Mouse (Mus musculus): Measurements from ENCODE around the gene Wipf1. TPM values are rescaled to one million over a fixed set of nuclear protein-coding genes. Genes with fewer than 3 reads are reported as not detected.

Wipf1 gene
- polyA plus RNA-seq, 1 experiment: 143 TPM

DNA sequence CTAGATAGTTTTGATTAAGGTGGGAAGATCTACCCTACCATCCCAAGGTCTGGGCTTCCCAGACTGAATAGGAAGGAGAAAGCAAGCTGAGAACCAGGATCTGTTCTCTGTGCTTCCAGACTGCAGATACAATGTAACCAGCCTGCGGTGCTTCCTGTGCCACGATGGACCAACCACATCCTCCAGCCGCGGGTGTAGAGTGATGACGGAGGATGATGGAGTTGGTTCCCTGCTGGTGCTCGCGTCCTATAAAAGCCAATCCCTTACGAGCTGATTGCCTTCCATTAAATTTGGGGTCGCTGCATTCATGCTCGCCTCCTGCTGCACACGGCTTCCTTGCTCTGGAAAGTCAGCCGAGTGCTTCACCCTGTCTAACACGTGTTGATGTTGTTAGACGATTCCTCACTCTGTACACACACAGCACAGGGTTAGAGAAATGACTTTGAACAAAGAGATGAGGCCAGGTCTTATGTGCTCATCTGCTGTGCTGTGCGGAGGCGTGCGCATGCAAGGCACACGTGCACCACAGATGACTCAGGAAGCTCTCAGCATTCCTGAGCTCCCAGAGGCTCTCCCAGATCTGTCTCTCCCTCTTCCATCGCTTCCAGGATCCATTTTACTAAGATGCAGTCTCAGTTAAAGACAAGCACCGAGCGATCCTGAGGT lies 100.6 kb downstream of the Wipf1 start:
- H3K4me1 ChIP-seq (ENCODE audit: control insufficient read depth, insufficient read depth, low read length): no peaks in the 10 kb centered on the region
- no peak overlapping the region for H3K4me3 ChIP-seq (ENCODE audit: insufficient read depth, low read length)
- H3K27ac ChIP-seq (ENCODE audit: insufficient read depth, low read depth, low read length): no peak overlapping the region
- TF ChIP-seq CTCF (IDR thresholded peaks at IDR 0.05; ENCODE audit: low read depth, low read length) (no peak), POLR2A (IDR thresholded peaks at IDR 0.05; ENCODE audit: borderline replicate concordance, low read depth, low read length) (no peak)

DNA sequence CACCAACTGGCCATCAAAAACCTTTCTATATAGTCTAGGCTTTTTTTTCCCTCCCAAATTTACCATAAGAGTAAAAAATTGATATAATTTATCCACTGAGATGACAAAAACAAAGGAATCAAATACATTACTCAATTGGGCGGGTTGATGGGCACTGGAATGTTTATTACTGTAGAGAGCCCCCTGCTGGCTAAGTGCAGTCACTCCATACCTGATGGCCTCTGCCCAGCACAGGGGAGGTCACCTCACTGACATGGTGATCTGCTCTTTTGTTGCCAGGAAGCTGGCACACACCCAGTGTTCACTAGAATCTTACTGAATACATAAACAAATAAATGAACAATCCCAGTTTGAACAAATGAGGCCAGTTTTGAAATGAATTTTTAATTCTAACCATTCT lies 102.2 kb downstream of the Wipf1 start:
- TF ChIP-seq POLR2A (IDR thresholded peaks at IDR 0.05; ENCODE audit: borderline replicate concordance, low read depth, low read length): no peak
- TF ChIP-seq CTCF (IDR thresholded peaks at IDR 0.05; ENCODE audit: low read depth, low read length): peak; percentile 75
- Histone ChIP-seq H3K4me1 (ENCODE audit: control insufficient read depth, insufficient read depth, low read length) (no peaks in the 10 kb centered on the region), H3K27ac (ENCODE audit: insufficient read depth, low read depth, low read length) (no peak overlapping the region), H3K4me3 (ENCODE audit: insufficient read depth, low read length) (no peak overlapping the region)

- TF ChIP-seq CTCF (IDR thresholded peaks at IDR 0.05; ENCODE audit: low read depth, low read length) (no peak), POLR2A (IDR thresholded peaks at IDR 0.05; ENCODE audit: borderline replicate concordance, low read depth, low read length) (no peak)
- H3K4me1 ChIP-seq (ENCODE audit: control insufficient read depth, insufficient read depth, low read length): no peaks in the 10 kb centered on the region
- H3K27ac ChIP-seq (ENCODE audit: insufficient read depth, low read depth, low read length): no peak overlapping the region
- H3K4me3 ChIP-seq (ENCODE audit: insufficient read depth, low read length): no peak overlapping the region
Observed at GRCm38 (mm10) chr2:73425822-73426221, 103.7 kb downstream of the Wipf1 start.

- H3K4me1 ChIP-seq (ENCODE audit: control insufficient read depth, insufficient read depth, low read length): no peaks in the 10 kb centered on the region
- no peak overlapping the region for H3K27ac ChIP-seq (ENCODE audit: insufficient read depth, low read depth, low read length)
- TF ChIP-seq CTCF (IDR thresholded peaks at IDR 0.05; ENCODE audit: low read depth, low read length): no peak
- TF ChIP-seq POLR2A (IDR thresholded peaks at IDR 0.05; ENCODE audit: borderline replicate concordance, low read depth, low read length): no peak
- H3K4me3 ChIP-seq (ENCODE audit: insufficient read depth, low read length): no peak overlapping the region
Observed at GRCm38 (mm10) chr2:73419730-73420129, 109.8 kb downstream of the Wipf1 start.

- Histone ChIP-seq H3K4me1 (ENCODE audit: control insufficient read depth, insufficient read depth, low read length) (no peaks in the 10 kb centered on the region), H3K4me3 (ENCODE audit: insufficient read depth, low read length) (no peak overlapping the region), H3K27ac (ENCODE audit: insufficient read depth, low read depth, low read length) (no peak overlapping the region)
- TF ChIP-seq CTCF (IDR thresholded peaks at IDR 0.05; ENCODE audit: low read depth, low read length) (peak; percentile 24; the same call in 1 of the 2 replicates), POLR2A (IDR thresholded peaks at IDR 0.05; ENCODE audit: borderline replicate concordance, low read depth, low read length) (no peak)
Observed at GRCm38 (mm10) chr2:73419285-73419684, 110.2 kb downstream of the Wipf1 start.

DNA sequence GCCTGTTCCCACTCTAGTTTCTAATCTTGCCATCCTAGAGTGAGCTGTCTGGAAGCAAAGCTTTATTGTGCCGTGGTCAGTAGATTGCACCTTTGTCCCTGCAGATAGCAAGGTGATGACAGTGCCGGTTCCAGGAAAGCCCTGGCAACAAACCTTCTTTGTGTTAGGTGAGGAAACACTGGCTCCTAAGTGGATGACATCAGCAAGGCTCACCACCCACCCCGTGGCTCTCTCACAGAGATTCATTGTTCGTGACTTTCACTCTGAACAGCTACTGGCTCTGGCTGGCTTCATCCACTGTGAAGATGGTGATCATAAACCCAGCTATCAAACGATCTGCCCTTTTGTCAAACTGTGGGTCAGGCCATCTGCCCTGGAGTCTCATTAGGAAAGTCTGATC lies 113.6 kb downstream of the Wipf1 start:
- Histone ChIP-seq H3K4me3 (ENCODE audit: insufficient read depth, low read length) (no peak overlapping the region), H3K4me1 (ENCODE audit: control insufficient read depth, insufficient read depth, low read length) (no peaks in the 10 kb centered on the region), H3K27ac (ENCODE audit: insufficient read depth, low read depth, low read length) (no peak overlapping the region)
- TF ChIP-seq POLR2A (IDR thresholded peaks at IDR 0.05; ENCODE audit: borderline replicate concordance, low read depth, low read length) (no peak), CTCF (IDR thresholded peaks at IDR 0.05; ENCODE audit: low read depth, low read length) (no peak)

DNA sequence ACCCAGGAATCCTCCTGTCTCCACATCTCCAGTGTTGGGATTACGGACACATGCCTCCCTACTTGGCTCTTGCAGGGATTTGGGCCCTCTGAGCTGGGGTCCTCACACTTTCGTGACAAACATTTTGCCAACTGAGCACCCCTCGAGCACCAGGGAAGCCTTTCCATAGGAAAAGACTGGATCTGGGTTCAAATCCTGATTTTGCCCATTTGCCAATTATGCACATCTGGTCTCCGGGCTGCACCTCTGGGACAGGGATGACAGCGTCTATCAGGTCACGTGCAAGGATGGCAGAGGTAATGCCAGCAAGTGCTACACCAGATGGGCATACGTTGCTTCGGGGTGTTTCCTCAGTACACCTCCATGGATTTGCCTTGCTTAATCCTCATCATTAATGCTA lies 119.5 kb downstream of the Wipf1 start:
- H3K4me1 ChIP-seq (ENCODE audit: control insufficient read depth, insufficient read depth, low read length): no peaks in the 10 kb centered on the region
- H3K27ac ChIP-seq (ENCODE audit: insufficient read depth, low read depth, low read length): no peak overlapping the region
- no peak for TF ChIP-seq CTCF (IDR thresholded peaks at IDR 0.05; ENCODE audit: low read depth, low read length)
- TF ChIP-seq POLR2A (IDR thresholded peaks at IDR 0.05; ENCODE audit: borderline replicate concordance, low read depth, low read length): no peak
- H3K4me3 ChIP-seq (ENCODE audit: insufficient read depth, low read length): no peak overlapping the region

- no peaks in the 10 kb centered on the region for H3K4me1 ChIP-seq (ENCODE audit: control insufficient read depth, insufficient read depth, low read length)
- no peak overlapping the region for H3K4me3 ChIP-seq (ENCODE audit: insufficient read depth, low read length)
- no peak for TF ChIP-seq POLR2A (IDR thresholded peaks at IDR 0.05; ENCODE audit: borderline replicate concordance, low read depth, low read length)
- TF ChIP-seq CTCF (IDR thresholded peaks at IDR 0.05; ENCODE audit: low read depth, low read length): no peak
- H3K27ac ChIP-seq (ENCODE audit: insufficient read depth, low read depth, low read length): no peak overlapping the region
Observed at GRCm38 (mm10) chr2:73407662-73408061, 121.9 kb downstream of the Wipf1 start.

- H3K4me3 ChIP-seq (ENCODE audit: insufficient read depth, low read length): no peak overlapping the region
- no peak for TF ChIP-seq CTCF (IDR thresholded peaks at IDR 0.05; ENCODE audit: low read depth, low read length)
- no peak for TF ChIP-seq POLR2A (IDR thresholded peaks at IDR 0.05; ENCODE audit: borderline replicate concordance, low read depth, low read length)
- H3K27ac ChIP-seq (ENCODE audit: insufficient read depth, low read depth, low read length): no peak overlapping the region
- no peaks in the 10 kb centered on the region for H3K4me1 ChIP-seq (ENCODE audit: control insufficient read depth, insufficient read depth, low read length)
Observed at GRCm38 (mm10) chr2:73406336-73406915, 123.1 kb downstream of the Wipf1 start.

GRCm38 (mm10) chr2:73404980-73405379 lies 124.6 kb downstream of the Wipf1 start:
- no peak overlapping the region for H3K4me3 ChIP-seq (ENCODE audit: insufficient read depth, low read length)
- no peak overlapping the region for H3K27ac ChIP-seq (ENCODE audit: insufficient read depth, low read depth, low read length)
- no peak for TF ChIP-seq CTCF (IDR thresholded peaks at IDR 0.05; ENCODE audit: low read depth, low read length)
- TF ChIP-seq POLR2A (IDR thresholded peaks at IDR 0.05; ENCODE audit: borderline replicate concordance, low read depth, low read length): no peak
- H3K4me1 ChIP-seq (ENCODE audit: control insufficient read depth, insufficient read depth, low read length): no peaks in the 10 kb centered on the region
